Mouse (Mus musculus) CH12.LX (cell line): Measurements from ENCODE around the gene Mllt3. TPM values are rescaled to one million over a fixed set of nuclear protein-coding genes. Genes with fewer than 3 reads are reported as not detected.
A peak's percentile ranks its signal among the peaks of the same experiment; 100 is the strongest.

Experiments used
- DNase-seq: peaks from one replicate; pipeline ENCODE4 v3.0.0-alpha.2; 2013; ENCODE audit errors: extremely low read depth
- H3K27ac ChIP-seq: 2 replicates; pipeline ENCODE4 v1.5.1; 2012; ENCODE audit warnings: low read depth, mild to moderate bottlenecking, control low read depth, moderate library complexity; ENCODE audit not compliant: insufficient read depth
- H3K27me3 ChIP-seq: replicated peaks from 2 replicates; pipeline ENCODE3; 2012; ENCODE audit warnings: inconsistent platforms
- H3K36me3 ChIP-seq, 2 experiments: replicated peaks in 1 of 2; 2 replicates each; pipeline versions ENCODE3 to v1.6.1; 2012; ENCODE audit warnings: inconsistent platforms in 1 of 2, low read length in 1 of 2, mild to moderate bottlenecking in 1 of 2, mixed read lengths in 1 of 2, moderate library complexity in 1 of 2; ENCODE audit not compliant: control insufficient read depth in 1 of 2, insufficient read depth in 1 of 2
- H3K4me1 ChIP-seq, 2 experiments: 2 replicates each; pipeline ENCODE4 v1.6.1; 2012; ENCODE audit warnings: inconsistent platforms in 1 of 2, moderate library complexity in 1 of 2; ENCODE audit not compliant: insufficient read depth in 2 of 2, control insufficient read depth in 1 of 2
- H3K4me2 ChIP-seq: 2 replicates; pipeline ENCODE4 v1.6.1; 2012; ENCODE audit warnings: low read depth, mild to moderate bottlenecking, control low read depth; ENCODE audit not compliant: poor library complexity, insufficient read depth, severe bottlenecking
- H3K4me3 ChIP-seq, 3 experiments: fragments of 150-350 bp in 1 of 3; sonication (generic) in 1 of 3; replicated peaks in 1 of 3; 2 replicates each; pipeline versions ENCODE3 to v1.5.1; 2011 to 2012; ENCODE audit warnings: low read depth in 2 of 3, low read length in 2 of 3, mild to moderate bottlenecking in 2 of 3, moderate library complexity in 2 of 3, control low read depth in 1 of 3, improper control_type of control experiment in 1 of 3, inconsistent platforms in 1 of 3, mixed read lengths in 1 of 3; ENCODE audit not compliant: poor library complexity in 1 of 3
- H3K79me2 ChIP-seq: replicated peaks from 2 replicates; pipeline ENCODE4 v1.6.1; 2012; ENCODE audit warnings: mild to moderate bottlenecking, moderate library complexity; ENCODE audit not compliant: control insufficient read depth, poor library complexity, insufficient read depth, severe bottlenecking; ENCODE audit errors: extremely low read depth
- H3K9ac ChIP-seq: 2 replicates; pipeline ENCODE4 v1.6.1; 2012; ENCODE audit warnings: low read depth, mild to moderate bottlenecking, control low read depth, moderate library complexity; ENCODE audit not compliant: insufficient read depth
- H3K9me3 ChIP-seq: replicated peaks from 2 replicates; pipeline ENCODE3; 2012; ENCODE audit warnings: low read length, inconsistent platforms, mixed read lengths
- BHLHE40 ChIP-seq: IDR thresholded peaks from 2 replicates; pipeline ENCODE4 v1.6.1; 2011; ENCODE audit warnings: mild to moderate bottlenecking, low read depth, low read length, improper control_type of control experiment
- CHD1 ChIP-seq: IDR thresholded peaks from 2 replicates; pipeline ENCODE4 v1.6.1; 2012; ENCODE audit warnings: low read depth, low read length, improper control_type of control experiment, inconsistent platforms
- CHD2 ChIP-seq: IDR thresholded peaks from 2 replicates; pipeline ENCODE4 v1.6.1; 2011; ENCODE audit warnings: low read length, improper control_type of control experiment
- ELF1 ChIP-seq: IDR thresholded peaks from 2 replicates; pipeline ENCODE4 v1.6.1; 2014; ENCODE audit warnings: low read depth, mild to moderate bottlenecking, inconsistent platforms, low read length, improper control_type of control experiment
- EP300 ChIP-seq: IDR thresholded peaks from 2 replicates; pipeline ENCODE4 v1.6.1; 2011; ENCODE audit warnings: low read length, improper control_type of control experiment
- ETS1 ChIP-seq: conservative IDR thresholded peaks from 2 replicates; pipeline ENCODE4 v1.6.1; 2012; ENCODE audit warnings: low read depth, mild to moderate bottlenecking, inconsistent platforms, low read length, improper control_type of control experiment, moderate library complexity
- IRF4 ChIP-seq: IDR thresholded peaks from 2 replicates; pipeline ENCODE4 v1.6.1; 2014; ENCODE audit warnings: low read depth, mild to moderate bottlenecking, inconsistent platforms, low read length, improper control_type of control experiment
- JUND ChIP-seq: conservative IDR thresholded peaks from 2 replicates; pipeline ENCODE4 v1.6.1; 2011; ENCODE audit warnings: low read depth, low read length, improper control_type of control experiment
- MAX ChIP-seq: IDR thresholded peaks from 2 replicates; pipeline ENCODE4 v1.6.1; 2011; ENCODE audit warnings: low read length, improper control_type of control experiment
- POLR2A ChIP-seq: IDR thresholded peaks from 2 replicates; pipeline ENCODE4 v1.6.1; 2011; ENCODE audit warnings: low read depth, mild to moderate bottlenecking, improper control_type of control experiment, low read length
- RAD21 ChIP-seq: IDR thresholded peaks from 2 replicates; pipeline ENCODE4 v1.6.1; 2011; ENCODE audit warnings: low read depth, mild to moderate bottlenecking, low read length, improper control_type of control experiment, moderate library complexity
- RCOR1 ChIP-seq: conservative IDR thresholded peaks from 2 replicates; pipeline ENCODE4 v1.6.1; 2012; ENCODE audit warnings: low read depth, mild to moderate bottlenecking, inconsistent platforms, low read length, improper control_type of control experiment
- SIN3A ChIP-seq: IDR thresholded peaks from 2 replicates; pipeline ENCODE4 v1.6.1; 2012; ENCODE audit warnings: low read length, improper control_type of control experiment, inconsistent platforms
- SMC3 ChIP-seq: IDR thresholded peaks from 2 replicates; pipeline ENCODE4 v1.6.1; 2011; ENCODE audit warnings: low read depth, low read length, improper control_type of control experiment
- UBTF ChIP-seq: IDR thresholded peaks from 2 replicates; pipeline ENCODE4 v1.6.1; 2012; ENCODE audit warnings: low read depth, mild to moderate bottlenecking, inconsistent platforms, low read length, improper control_type of control experiment, moderate library complexity
- USF2 ChIP-seq: conservative IDR thresholded peaks from 2 replicates; pipeline ENCODE4 v1.6.1; 2011; ENCODE audit warnings: low read depth, low read length, improper control_type of control experiment
- ZC3H11A ChIP-seq: IDR thresholded peaks from 2 replicates; pipeline ENCODE4 v1.6.1; 2012; ENCODE audit warnings: low read depth, mild to moderate bottlenecking, inconsistent platforms, low read length, improper control_type of control experiment
- dilution Hi-C: fragments of 300-500 bp; cut with MboI; formaldehyde crosslinking; loops from 2 replicates; pipeline ENCODE4 v1.14.3; 2020; ENCODE audit warnings: low sequenced_read_pairs; ENCODE audit not compliant: extremely low pct_unique_long_range_greater_than_20kb, extremely low pct_ligation_motif_present
- in situ Hi-C: fragments of 300-500 bp; cut with MboI; formaldehyde crosslinking; loops from 3 replicates; pipeline ENCODE4 v1.14.3; 2019; ENCODE audit warnings: low sequenced_read_pairs, low pct_ligation_motif_present, low pct_unique_long_range_greater_than_20kb, mixed read lengths
- polyA plus RNA-seq: library from polyadenylated mRNA; unstranded; fragments of >175 nt; gene quantifications from 2 replicates; pipeline ENCODE4 v1.2.1, GENCODE M21; 2012; ENCODE audit warnings: low read depth; ENCODE audit not compliant: insufficient read length
- total RNA-seq, 2 experiments: library from RNA; depleted of rRNA; stranded (reverse); fragments of 300-350 nt in 1 of 2; fragments of >200 nt in 1 of 2; gene quantifications; 2 replicates each; pipeline ENCODE4 v1.2.3; 2012 to 2014

The Mllt3 gene
- total and polyA plus RNA-seq, 3 experiments: 8.3 to 20.9 (median 10.1) TPM

GRCm38 (mm10) chr4:87759625-87760024 is 273.5 kb downstream of the Mllt3 start:
- no peak for TF ChIP-seq UBTF
- no peak for TF ChIP-seq IRF4
- no peak for TF ChIP-seq RCOR1
- no peak for TF ChIP-seq ELF1
- no peak for TF ChIP-seq BHLHE40
- TF ChIP-seq CHD1: no peak
- TF ChIP-seq USF2: no peak
- no peak for TF ChIP-seq CHD2
- no peak for TF ChIP-seq SMC3
- no peak for TF ChIP-seq SIN3A
- dilution Hi-C loops: no loop called here
- H3K4me1 ChIP-seq: peaks cover 5 to 16% of the 10 kb centered on the region in 2 experiments; a peak in 3 of 4 replicates
- no peak overlapping the region for H3K27ac ChIP-seq
- H3K79me2 ChIP-seq: no peaks in the 10 kb centered on the region
- no peak for DNase-seq
- no peaks in the 10 kb centered on the region for H3K9me3 ChIP-seq
- no peak overlapping the region for H3K9ac ChIP-seq
- no peak overlapping the region for H3K4me3 ChIP-seq
- H3K27me3 ChIP-seq: no peaks in the 10 kb centered on the region
- no peak overlapping the region for H3K4me2 ChIP-seq
- in situ Hi-C loops: no loop called here
- H3K36me3 ChIP-seq: no peaks in the 10 kb centered on the region

- Histone ChIP-seq H3K9me3 (no peaks in the 10 kb centered on the region), H3K27ac (no peak overlapping the region), H3K27me3 (no peaks in the 10 kb centered on the region), H3K36me3 (no peaks in the 10 kb centered on the region), H3K4me2 (0 out of 2 replicates have a peak overlapping the region, but pooled peaks have one; percentile 23), H3K9ac (no peak overlapping the region), H3K4me1 (peaks cover 5 to 16% of the 10 kb centered on the region in 2 experiments; a peak in 3 of 4 replicates), H3K4me3 (no peak overlapping the region), H3K79me2 (no peaks in the 10 kb centered on the region)
- TF ChIP-seq POLR2A: no peak
- TF ChIP-seq ETS1: no peak
- TF ChIP-seq IRF4: peak; percentile 77
- 0 out of 2 replicates have a peak, but pooled peaks have one; percentile 43 for TF ChIP-seq RCOR1
- no peak for TF ChIP-seq ZC3H11A
- TF ChIP-seq EP300: peak; percentile 86
- dilution Hi-C loops: no loop called here
- in situ Hi-C loops: no loop called here
- DNase-seq: peak; percentile 49
These were observed 274.1 kb downstream of the Mllt3 start for GRCm38 (mm10) chr4:87759110-87759509.

- DNase-seq: no peak
These were observed 281.7 kb downstream of the Mllt3 start for GRCm38 (mm10) chr4:87751515-87751864.

More at GRCm38 (mm10) chr4:87751515-87751864, 281.7 kb downstream of the Mllt3 start:
- TF ChIP-seq ELF1 (no peak), ETS1 (no peak), JUND (no peak), SMC3 (no peak), MAX (no peak), RAD21 (no peak), CHD1 (no peak), BHLHE40 (no peak), POLR2A (no peak)
- Histone ChIP-seq H3K9ac (no peak overlapping the region), H3K4me3 (no peak overlapping the region), H3K79me2 (no peaks in the 10 kb centered on the region), H3K4me1 (no peaks in the 10 kb centered on the region), H3K9me3 (no peaks in the 10 kb centered on the region), H3K4me2 (no peak overlapping the region), H3K36me3 (no peaks in the 10 kb centered on the region), H3K27me3 (no peaks in the 10 kb centered on the region), H3K27ac (no peak overlapping the region)
- dilution Hi-C loops (no loop called here), in situ Hi-C loops (no loop called here)
